Mouse (Mus musculus) right cerebral cortex, postnatal 36 days (tissue): Measurements from ENCODE around the gene Gpr61.

Experiments used
- DNase-seq, 2 experiments: peaks; one replicate each; pipeline ENCODE4 v3.0.0; 2022; ENCODE audit warnings: low spot score in 2 of 2, mixed read lengths in 1 of 2

The Gpr61 gene

GRCm38 (mm10) chr3:108178756-108179715 lies 24.4 kb upstream of the Gpr61 start:
- DNase-seq, result no peak

- peak; percentile 57 to 75 for DNase-seq
Observed at GRCm38 (mm10) chr3:108174672-108175531, 20.2 kb upstream of the Gpr61 start.

GRCm38 (mm10) chr3:108169199-108169598 lies 14.5 kb upstream of the Gpr61 start:
- no peak for DNase-seq

- no peak for DNase-seq
Observed at GRCm38 (mm10) chr3:108167499-108167898, 12.8 kb upstream of the Gpr61 start.

GRCm38 (mm10) chr3:108166486-108167211 lies 12.0 kb upstream of the Gpr61 start:
- DNase-seq, result no peak

GRCm38 (mm10) chr3:108165532-108166315 lies 11.0 kb upstream of the Gpr61 start:
- DNase-seq, result no peak

- peak; percentile 72 to 78 for DNase-seq
Observed at GRCm38 (mm10) chr3:108164807-108165206, 10.1 kb upstream of the Gpr61 start.

- DNase-seq, result no peak
Observed at GRCm38 (mm10) chr3:108164091-108164490, 9.4 kb upstream of the Gpr61 start.

- DNase-seq, result peak; percentile 61 to 81
Observed at GRCm38 (mm10) chr3:108158383-108159037, 3.8 kb upstream of the Gpr61 start.

GRCm38 (mm10) chr3:108152290-108152689 lies 2.4 kb downstream of the Gpr61 start:
- DNase-seq, result no peak

GRCm38 (mm10) chr3:108147386-108148235 lies 7.1 kb downstream of the Gpr61 start:
- DNase-seq, result peak; percentile 78 to 80

GRCm38 (mm10) chr3:108146671-108147070 lies 8.0 kb downstream of the Gpr61 start:
- no peak for DNase-seq

- DNase-seq, result peak; percentile 88 to 89
Observed at GRCm38 (mm10) chr3:108145534-108146445, 8.9 kb downstream of the Gpr61 start, which contains the start of gene Gnai3. Gene Gnai3, minus strand, starts transcription at chr3:108146146.

- no peak for DNase-seq
Observed at GRCm38 (mm10) chr3:108140786-108141185, 13.9 kb downstream of the Gpr61 start.

GRCm38 (mm10) chr3:108139113-108139512 lies 15.6 kb downstream of the Gpr61 start:
- no peak for DNase-seq

GRCm38 (mm10) chr3:108134701-108135100 lies 20.0 kb downstream of the Gpr61 start:
- peak; percentile 66 to 83 for DNase-seq

- DNase-seq, result no peak
Observed at GRCm38 (mm10) chr3:108132484-108132883, 22.2 kb downstream of the Gpr61 start.

GRCm38 (mm10) chr3:108131821-108132220 lies 22.9 kb downstream of the Gpr61 start:
- no peak for DNase-seq
